Mouse (Mus musculus): Measurements from ENCODE around the gene Ptpre. TPM values are rescaled to one million over a fixed set of nuclear protein-coding genes. Genes with fewer than 3 reads are reported as not detected.
A peak's percentile ranks its signal among the peaks of the same experiment; 100 is the strongest.

Gene Ptpre
- polyA plus RNA-seq, 1 experiment from 2014 or later: 3.4 TPM

DNA sequence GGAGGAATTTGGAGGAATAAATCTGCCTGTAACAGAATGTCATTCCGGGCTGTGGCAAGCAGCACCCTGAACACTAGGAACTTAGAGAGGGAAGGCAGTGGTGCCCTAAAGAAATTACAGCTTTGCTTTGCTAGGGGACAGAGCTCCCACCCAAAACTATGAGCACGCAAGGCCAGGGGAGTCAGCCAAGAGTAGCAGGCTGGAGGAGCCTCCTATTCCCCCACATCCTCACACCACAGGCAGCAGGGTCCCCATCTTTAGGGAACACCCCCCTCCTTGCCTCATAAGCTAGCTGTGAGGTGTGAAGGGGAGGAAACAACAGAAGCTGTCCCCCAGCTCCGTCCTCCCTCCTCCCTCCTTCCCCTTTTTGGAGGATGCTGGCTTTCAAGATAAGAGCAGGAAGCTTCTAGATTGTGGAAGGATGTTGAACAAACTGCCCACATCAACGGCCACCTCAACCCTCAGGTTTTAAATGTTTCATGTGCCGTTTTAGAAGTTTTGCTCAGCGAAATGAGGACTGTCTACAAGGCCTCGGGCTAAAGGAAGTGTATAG is 61.1 kb downstream of the Ptpre start:
- H3K4me1 ChIP-seq: 0 out of 2 replicates have a peak, but pooled peaks cover 8% of the 10 kb centered on the region
- no peaks in the 10 kb centered on the region for H3K36me3 ChIP-seq
- H3K4me3 ChIP-seq (replicated peaks): no peak overlapping the region
- H3K27ac ChIP-seq: no peak overlapping the region
- WGBS: 49% methylated on average over 7 of the region's 7 CpGs
- no peaks in the 10 kb centered on the region for H3K27me3 ChIP-seq (replicated peaks)
- H3K9ac ChIP-seq: no peak overlapping the region
- no peaks in the 10 kb centered on the region for H3K9me3 ChIP-seq
- ATAC-seq (ENCODE audit: insufficient read depth, low FRiP score, low read depth): no peak
- H3K4me2 ChIP-seq: no peak overlapping the region

DNA sequence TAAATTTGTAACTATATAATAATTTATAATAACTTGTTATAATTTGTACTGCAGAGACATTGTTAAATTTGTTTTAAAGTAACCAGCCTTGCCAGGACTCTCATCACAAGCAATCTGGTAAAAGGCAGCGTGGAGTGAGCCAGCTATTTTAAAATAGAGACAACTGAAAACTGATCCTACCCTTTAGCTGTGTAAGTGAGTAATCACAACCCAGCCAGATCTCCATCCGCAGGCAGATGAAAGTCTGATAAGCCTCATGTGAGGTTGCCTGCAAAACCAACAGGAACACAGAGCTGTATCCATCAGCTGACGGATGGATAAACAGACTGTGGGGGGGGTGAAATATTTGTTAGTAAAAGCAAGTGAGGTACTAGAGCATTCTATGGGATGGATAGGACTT is 62.8 kb downstream of the Ptpre start:
- 46% methylated on average over 3 of the region's 3 CpGs for WGBS
- H3K27ac ChIP-seq: no peak overlapping the region
- H3K4me2 ChIP-seq: no peak overlapping the region
- H3K27me3 ChIP-seq (replicated peaks): no peaks in the 10 kb centered on the region
- H3K9ac ChIP-seq: no peak overlapping the region
- no peak for ATAC-seq (ENCODE audit: insufficient read depth, low FRiP score, low read depth)
- no peaks in the 10 kb centered on the region for H3K36me3 ChIP-seq
- H3K4me3 ChIP-seq (replicated peaks): no peak overlapping the region
- H3K9me3 ChIP-seq: no peaks in the 10 kb centered on the region
- 0 out of 2 replicates have a peak, but pooled peaks cover 8% of the 10 kb centered on the region for H3K4me1 ChIP-seq

DNA sequence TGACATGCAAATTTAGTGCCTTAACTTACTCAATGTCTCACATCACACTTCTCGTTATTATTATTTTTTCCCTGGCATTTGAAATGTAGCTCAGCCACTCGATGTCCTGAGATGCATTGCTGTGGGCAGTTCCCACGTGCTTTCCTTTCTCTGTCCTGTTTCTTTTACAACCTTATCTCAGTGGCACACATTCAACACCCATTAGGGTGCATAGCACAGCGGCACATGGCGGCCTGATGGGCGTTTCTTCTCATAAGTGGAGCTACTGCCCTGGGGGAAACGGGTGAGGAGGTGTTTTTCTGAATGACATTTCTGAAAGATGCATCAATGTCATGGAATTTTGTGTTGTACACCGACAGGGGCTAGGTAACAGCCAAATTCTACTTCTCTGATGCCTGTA is 64.3 kb downstream of the Ptpre start:
- Histone ChIP-seq H3K36me3 (no peaks in the 10 kb centered on the region), H3K4me1 (0 out of 2 replicates have a peak, but pooled peaks cover 8% of the 10 kb centered on the region), H3K9ac (no peak overlapping the region), H3K9me3 (no peaks in the 10 kb centered on the region), H3K27me3 (replicated peaks) (no peaks in the 10 kb centered on the region), H3K4me2 (no peak overlapping the region), H3K4me3 (replicated peaks) (no peak overlapping the region), H3K27ac (no peak overlapping the region)
- 68% methylated on average over 8 of the region's 8 CpGs for WGBS
- no peak for ATAC-seq (ENCODE audit: insufficient read depth, low FRiP score, low read depth)

DNA sequence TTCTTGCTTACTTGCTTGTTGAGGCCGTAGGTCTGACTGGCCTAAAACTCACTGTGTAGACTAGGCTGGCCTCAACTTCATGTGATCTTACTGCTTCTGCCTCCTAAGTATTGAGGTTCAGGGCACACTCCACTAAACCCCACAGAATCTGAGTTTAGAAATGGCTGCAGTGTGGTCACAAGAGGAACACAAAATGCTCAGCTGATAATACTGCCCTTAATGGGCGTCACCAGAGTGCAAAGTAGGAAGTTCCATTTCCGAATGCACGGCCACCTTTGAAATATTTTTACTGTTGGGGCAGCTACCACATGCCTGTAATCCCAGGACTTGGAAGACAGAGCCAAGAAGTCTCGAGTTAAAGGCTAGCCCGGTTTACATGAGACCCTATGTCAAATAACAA is 65.0 kb downstream of the Ptpre start:
- Histone ChIP-seq H3K4me1 (0 out of 2 replicates have a peak, but pooled peaks cover 8% of the 10 kb centered on the region), H3K9me3 (no peaks in the 10 kb centered on the region), H3K27ac (no peak overlapping the region), H3K27me3 (replicated peaks) (no peaks in the 10 kb centered on the region), H3K4me2 (no peak overlapping the region), H3K9ac (no peak overlapping the region), H3K36me3 (no peaks in the 10 kb centered on the region), H3K4me3 (replicated peaks) (no peak overlapping the region)
- no peak for ATAC-seq (ENCODE audit: insufficient read depth, low FRiP score, low read depth)
- 84% methylated on average over 6 of the region's 6 CpGs for WGBS

GRCm38 (mm10) chr7:135602881-135603523 is 65.7 kb downstream of the Ptpre start:
- no peak overlapping the region for H3K27ac ChIP-seq
- H3K36me3 ChIP-seq: no peaks in the 10 kb centered on the region

GRCm38 (mm10) chr7:135605002-135605803 is 67.9 kb downstream of the Ptpre start:
- peak; percentile 86 for ATAC-seq (ENCODE audit: insufficient read depth, low FRiP score, low read depth)
- 48% methylated on average over 15 of the region's 15 CpGs for WGBS
- H3K27me3 ChIP-seq (replicated peaks): no peaks in the 10 kb centered on the region
- peak overlapping the region; percentile 80 for H3K27ac ChIP-seq
- H3K36me3 ChIP-seq: no peaks in the 10 kb centered on the region
- no peak overlapping the region for H3K4me3 ChIP-seq (replicated peaks)
- peak overlapping the region; percentile 31 for H3K4me2 ChIP-seq
- no peaks in the 10 kb centered on the region for H3K9me3 ChIP-seq
- H3K4me1 ChIP-seq: peaks cover 10% of the 10 kb centered on the region
- no peak overlapping the region for H3K9ac ChIP-seq

More at GRCm38 (mm10) chr7:135602881-135603523, 65.7 kb downstream of the Ptpre start:
- ATAC-seq (ENCODE audit: insufficient read depth, low FRiP score, low read depth): no peak
- WGBS: 61% methylated on average over 5 of the region's 5 CpGs
- Histone ChIP-seq H3K27me3 (replicated peaks) (no peaks in the 10 kb centered on the region), H3K4me3 (replicated peaks) (no peak overlapping the region), H3K9me3 (no peaks in the 10 kb centered on the region), H3K9ac (no peak overlapping the region), H3K4me1 (0 out of 2 replicates have a peak, but pooled peaks cover 2% of the 10 kb centered on the region), H3K4me2 (no peak overlapping the region)

DNA sequence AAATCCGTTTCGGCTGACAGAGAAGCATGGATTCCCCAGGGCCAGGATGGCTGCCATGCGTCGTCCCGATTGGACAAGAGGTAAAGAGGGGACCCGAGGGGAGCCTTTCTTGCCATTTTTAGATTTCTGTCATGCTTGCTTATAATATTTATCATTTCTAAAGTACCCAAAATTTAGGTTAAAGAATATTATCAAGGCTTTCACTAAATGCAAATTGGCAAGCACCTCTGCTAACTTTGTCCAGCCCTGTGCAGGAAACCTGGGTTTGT is 68.5 kb downstream of the Ptpre start:
- peak overlapping the region; percentile 80 for H3K27ac ChIP-seq
- 81% methylated on average over 6 of the region's 6 CpGs for WGBS

GRCm38 (mm10) chr7:135608208-135608607 is 70.9 kb downstream of the Ptpre start:
- Histone ChIP-seq H3K27ac (no peak overlapping the region), H3K27me3 (replicated peaks) (no peaks in the 10 kb centered on the region), H3K4me3 (replicated peaks) (no peak overlapping the region), H3K4me2 (no peak overlapping the region), H3K9ac (no peak overlapping the region), H3K36me3 (no peaks in the 10 kb centered on the region), H3K4me1 (peaks cover 10% of the 10 kb centered on the region), H3K9me3 (no peaks in the 10 kb centered on the region)
- 71% methylated on average over 4 of the region's 4 CpGs for WGBS
- ATAC-seq (ENCODE audit: insufficient read depth, low FRiP score, low read depth): no peak

More for the DNA sequence above, 68.5 kb downstream of the Ptpre start:
- ATAC-seq (ENCODE audit: insufficient read depth, low FRiP score, low read depth): no peak
- Histone ChIP-seq H3K4me3 (replicated peaks) (no peak overlapping the region), H3K36me3 (no peaks in the 10 kb centered on the region), H3K9me3 (no peaks in the 10 kb centered on the region), H3K9ac (no peak overlapping the region), H3K4me2 (no peak overlapping the region), H3K27me3 (replicated peaks) (no peaks in the 10 kb centered on the region), H3K4me1 (peaks cover 10% of the 10 kb centered on the region)

DNA sequence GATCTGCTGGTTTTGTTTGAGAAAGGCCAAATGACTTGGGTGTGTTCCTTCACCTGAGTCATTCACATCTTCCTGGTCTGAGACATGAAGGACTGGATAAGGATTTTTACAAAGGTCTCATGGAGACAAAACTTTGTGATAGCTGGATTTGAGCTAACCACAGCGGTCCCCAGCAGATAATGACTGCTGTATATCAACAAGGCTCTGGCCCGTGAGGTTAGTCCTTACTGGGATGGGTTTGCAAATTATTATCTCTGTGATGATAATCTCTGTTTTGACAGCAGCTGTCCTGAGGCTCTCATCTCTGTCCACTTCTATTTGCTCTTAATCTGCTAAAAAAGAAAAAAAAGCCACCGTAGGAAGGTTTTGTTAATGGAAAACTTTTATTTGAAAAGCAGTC is 71.7 kb downstream of the Ptpre start:
- Histone ChIP-seq H3K4me1 (peaks cover 10% of the 10 kb centered on the region), H3K4me2 (no peak overlapping the region), H3K4me3 (replicated peaks) (no peak overlapping the region), H3K27me3 (replicated peaks) (no peaks in the 10 kb centered on the region), H3K9me3 (no peaks in the 10 kb centered on the region), H3K9ac (no peak overlapping the region), H3K36me3 (no peaks in the 10 kb centered on the region), H3K27ac (peak overlapping the region; percentile 16; the same call in 1 of the 2 replicates)
- WGBS: 28% methylated on average over 3 of the region's 3 CpGs
- ATAC-seq (ENCODE audit: insufficient read depth, low FRiP score, low read depth): no peak

DNA sequence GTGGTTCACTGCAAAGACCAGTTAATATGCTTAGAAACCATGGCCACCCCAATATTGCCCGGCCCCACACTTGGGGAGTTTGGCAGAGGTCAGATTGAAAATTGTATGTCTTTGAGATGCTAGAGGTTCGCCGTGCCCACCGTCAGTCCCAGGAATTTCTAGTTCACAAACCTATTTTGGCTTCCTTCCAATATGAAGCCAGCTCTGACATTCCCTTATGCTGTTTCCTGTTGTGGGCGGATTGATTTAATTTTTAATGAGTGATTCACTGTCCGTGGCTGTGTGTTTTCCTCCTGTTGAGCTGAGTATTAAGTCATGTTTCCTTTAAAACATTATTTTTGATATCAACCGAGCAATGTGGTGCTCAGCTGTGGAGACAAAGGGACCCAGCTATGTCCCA is 72.4 kb downstream of the Ptpre start:
- peaks cover 10% of the 10 kb centered on the region for H3K4me1 ChIP-seq
- H3K9me3 ChIP-seq: no peaks in the 10 kb centered on the region
- H3K36me3 ChIP-seq: no peaks in the 10 kb centered on the region
- H3K27me3 ChIP-seq (replicated peaks): no peaks in the 10 kb centered on the region
- no peak for ATAC-seq (ENCODE audit: insufficient read depth, low FRiP score, low read depth)
- no peak overlapping the region for H3K4me2 ChIP-seq
- WGBS: 31% methylated on average over 7 of the region's 7 CpGs
- H3K4me3 ChIP-seq (replicated peaks): no peak overlapping the region
- H3K9ac ChIP-seq: no peak overlapping the region
- H3K27ac ChIP-seq: peak overlapping the region; percentile 42; the same call in 1 of the 2 replicates

- Histone ChIP-seq H3K4me3 (replicated peaks) (no peak overlapping the region), H3K27ac (peak overlapping the region; percentile 13; the same call in 1 of the 2 replicates)
- 87% methylated on average over 16 of the region's 16 CpGs for WGBS
Measured at GRCm38 (mm10) chr7:135612276-135612675, 75.0 kb downstream of the Ptpre start.

DNA sequence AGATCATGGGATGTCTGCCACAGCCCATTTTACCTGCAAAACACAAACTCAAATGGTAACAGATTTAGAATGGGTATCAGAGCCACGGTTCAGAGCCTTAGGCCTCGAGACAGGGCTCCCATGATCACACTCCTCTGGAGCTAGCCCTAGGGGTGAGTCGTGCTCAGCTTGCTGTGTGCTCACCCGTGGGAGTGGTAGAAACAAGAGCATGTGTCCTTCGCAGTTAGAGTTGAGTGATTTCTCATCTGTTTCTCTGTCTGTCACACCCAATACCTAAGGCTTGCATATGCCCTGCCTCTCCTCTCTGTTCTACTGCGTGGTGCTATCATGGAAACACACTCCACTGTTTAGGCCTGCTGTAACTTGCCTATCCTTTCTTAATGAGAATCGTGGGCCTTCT is 75.5 kb downstream of the Ptpre start:
- Histone ChIP-seq H3K4me1 (peaks cover 10% of the 10 kb centered on the region), H3K4me3 (replicated peaks) (no peak overlapping the region), H3K27me3 (replicated peaks) (no peaks in the 10 kb centered on the region), H3K36me3 (no peaks in the 10 kb centered on the region), H3K9ac (no peak overlapping the region), H3K27ac (peak overlapping the region; percentile 13; the same call in 1 of the 2 replicates), H3K9me3 (no peaks in the 10 kb centered on the region), H3K4me2 (no peak overlapping the region)
- no peak for ATAC-seq (ENCODE audit: insufficient read depth, low FRiP score, low read depth)
- WGBS: 67% methylated on average over 7 of the region's 7 CpGs

More at GRCm38 (mm10) chr7:135612276-135612675, 75.0 kb downstream of the Ptpre start:
- no peaks in the 10 kb centered on the region for H3K36me3 ChIP-seq
- no peak overlapping the region for H3K4me2 ChIP-seq
- no peak overlapping the region for H3K9ac ChIP-seq
- no peak for ATAC-seq (ENCODE audit: insufficient read depth, low FRiP score, low read depth)
- no peaks in the 10 kb centered on the region for H3K9me3 ChIP-seq
- no peaks in the 10 kb centered on the region for H3K27me3 ChIP-seq (replicated peaks)
- H3K4me1 ChIP-seq: peaks cover 10% of the 10 kb centered on the region

All from stomach, embryonic 15.5 days (tissue).